Mouse (Mus musculus) fibroblast of lung, adult 2 months (primary cell): ENCODE results near the gene 2810459M11Rik.

Source experiments
- DNase-seq: peaks from one replicate; pipeline ENCODE4 v3.0.0-alpha.2; 2011; ENCODE audit warnings: low read depth

2810459M11Rik gene

GRCm38 (mm10) chr1:86053198-86053921, 7.7 kb downstream of the 2810459M11Rik start:
- peak; percentile 87 for DNase-seq

DNA sequence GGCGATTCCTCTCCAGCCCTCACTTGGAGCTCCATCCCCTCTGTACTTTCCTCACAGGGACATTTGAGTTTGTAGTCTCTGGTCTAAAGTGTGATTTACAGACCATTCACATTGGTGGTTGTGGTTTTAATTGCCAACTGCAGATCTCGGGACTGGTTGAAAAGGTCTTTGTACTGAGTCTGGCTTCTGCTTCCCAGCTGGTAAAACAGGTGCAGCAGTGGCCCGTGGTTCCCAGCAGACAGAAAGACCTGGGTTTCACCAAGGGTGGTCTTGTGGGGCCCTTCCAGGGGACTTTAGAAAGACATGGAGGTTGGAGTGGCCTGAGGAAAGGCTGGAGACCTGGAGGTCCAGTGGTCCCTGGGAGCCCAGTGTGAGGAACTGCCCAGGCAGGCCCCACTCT, 9.3 kb downstream of the 2810459M11Rik start:
- no peak for DNase-seq

DNA sequence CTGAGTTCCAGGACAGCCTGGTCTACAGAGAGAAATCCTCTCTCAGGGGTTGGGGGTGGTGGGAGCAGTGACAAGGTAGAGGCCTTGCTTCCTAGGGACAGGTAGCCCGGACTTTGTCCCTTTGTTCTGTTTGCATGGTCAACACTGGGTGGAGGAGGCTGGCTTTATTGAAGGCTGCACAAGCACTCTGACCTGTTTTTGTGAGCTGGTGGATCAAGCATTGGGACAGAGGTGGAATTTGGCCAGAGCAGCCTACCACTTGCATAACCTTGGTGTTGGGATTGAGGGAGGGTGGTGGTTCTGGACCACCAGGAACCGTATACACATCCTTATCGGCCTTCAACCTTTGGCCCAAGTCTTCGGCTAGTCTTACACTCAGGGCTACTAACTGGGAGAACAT, 10.6 kb downstream of the 2810459M11Rik start:
- no peak for DNase-seq

DNA sequence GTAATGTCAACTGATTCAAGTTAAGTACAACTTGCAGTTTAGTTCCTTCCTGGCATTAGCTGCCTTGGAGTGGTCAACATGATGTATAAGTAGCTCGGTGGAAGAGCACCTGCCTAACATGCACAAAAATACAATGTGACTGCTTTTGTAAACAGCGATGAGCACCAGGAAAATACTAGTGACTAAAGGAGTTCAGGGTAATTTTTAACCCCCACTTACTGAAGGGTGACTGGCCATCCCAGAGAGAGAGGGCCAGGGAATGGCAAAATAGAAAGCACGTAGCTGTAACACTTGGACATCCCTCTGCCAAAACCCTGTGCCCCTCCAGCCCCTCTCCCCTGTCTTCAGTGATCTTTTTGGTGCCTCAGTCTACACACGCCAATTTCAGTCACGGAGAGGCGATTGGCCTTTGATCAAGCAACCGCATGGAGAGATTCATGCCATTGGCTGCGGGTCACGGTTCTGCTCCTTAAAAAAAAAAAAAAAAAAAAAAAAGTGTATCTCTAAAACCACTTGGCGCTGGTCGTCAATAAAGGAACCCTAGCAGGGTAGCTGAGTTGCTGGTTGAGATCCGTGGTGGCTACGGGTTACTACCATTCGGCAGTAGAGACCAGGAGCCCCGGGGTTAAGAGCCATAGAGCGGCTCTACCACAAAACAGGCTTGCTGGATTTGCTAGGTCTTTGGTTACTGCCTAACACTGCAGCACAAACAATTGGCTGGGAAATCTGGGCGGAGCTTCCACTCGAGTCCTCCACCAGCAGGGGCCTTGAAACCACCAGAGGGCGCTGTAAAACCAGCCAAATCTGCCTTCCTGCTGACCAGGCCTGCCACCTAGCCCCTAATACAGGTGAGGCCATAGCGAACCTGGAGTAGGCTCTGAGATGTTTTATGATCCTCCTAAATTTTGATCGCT, 13.4 kb downstream of the 2810459M11Rik start:
- peak; percentile 80 for DNase-seq

DNA sequence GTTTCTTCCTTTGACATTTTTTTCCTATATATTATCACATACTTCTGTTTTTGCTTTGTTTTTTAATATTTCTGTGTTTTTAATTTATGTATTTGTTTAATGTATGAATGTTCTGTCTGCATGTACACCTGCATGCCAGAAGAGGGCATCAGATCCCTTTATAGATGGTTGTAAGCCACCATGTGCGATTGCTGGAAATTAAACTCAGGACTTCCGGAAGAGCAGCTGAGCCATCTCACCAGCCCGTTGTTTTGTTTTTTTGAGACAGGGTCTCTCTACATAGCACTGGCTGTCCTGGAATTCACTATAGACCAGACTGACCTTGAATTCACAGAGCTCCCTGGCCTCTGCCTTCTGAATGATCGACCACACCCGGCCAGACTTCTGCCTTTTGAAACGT, 16.9 kb downstream of the 2810459M11Rik start:
- DNase-seq: no peak

DNA sequence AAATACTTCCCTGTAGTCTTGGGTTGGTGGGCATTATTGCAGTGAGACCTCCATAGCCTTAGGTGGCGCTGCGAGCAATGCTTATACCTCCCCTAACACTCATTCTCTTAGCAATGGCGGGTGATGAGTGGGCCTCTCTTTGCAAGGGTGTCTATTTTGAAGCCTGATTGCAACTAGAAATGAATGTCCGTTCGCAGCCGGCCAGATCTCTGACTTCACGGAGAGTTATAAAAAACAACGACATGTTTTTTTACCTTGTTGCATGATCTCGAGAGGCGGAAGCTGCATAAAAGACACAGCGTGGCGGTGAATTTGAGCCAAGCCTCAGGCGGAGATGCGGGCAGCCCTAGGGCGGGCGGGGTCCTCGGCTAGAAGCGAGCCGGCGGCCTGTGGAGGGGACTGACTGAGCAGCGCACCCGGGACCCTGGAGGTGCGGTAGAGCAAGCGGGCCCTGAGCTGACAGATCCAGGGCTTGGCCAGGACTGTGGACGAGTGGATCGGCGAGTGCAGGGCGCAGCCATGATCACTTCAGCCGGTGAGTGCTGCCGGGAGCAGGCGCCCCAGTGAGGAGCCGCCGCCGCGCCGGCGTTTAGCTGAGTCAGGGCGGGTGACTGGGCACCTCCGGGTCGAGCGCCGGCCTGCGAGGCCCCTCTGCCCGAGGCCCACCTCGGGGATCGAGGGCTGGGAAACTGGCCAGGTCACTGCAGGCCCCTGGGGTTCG, 18.8 kb downstream of the 2810459M11Rik start, which contains the start of gene Psmd1:
Psmd1 (plus strand) TSS at position 117 of the 721 bp plus-strand sequence.
- peak; percentile 89 for DNase-seq

DNA sequence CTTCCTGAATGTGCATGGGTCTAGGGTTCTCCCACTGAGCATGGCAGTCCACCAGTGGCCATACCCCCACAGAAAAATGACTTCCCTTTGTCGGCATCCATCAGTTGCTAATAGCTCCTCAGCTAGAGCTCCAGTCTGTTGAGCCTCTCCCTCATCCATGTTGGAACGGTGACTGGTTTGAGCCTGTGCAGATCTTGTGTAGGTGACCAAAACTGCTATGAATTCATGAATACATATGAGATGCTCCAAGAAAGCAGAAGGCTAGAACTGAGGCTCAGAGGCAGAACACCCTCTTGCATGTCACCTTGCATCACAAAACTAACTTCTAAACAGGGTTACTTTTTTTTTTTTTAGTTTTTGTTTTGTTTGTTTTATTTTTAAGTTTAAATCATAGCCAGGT, 30.9 kb downstream of the 2810459M11Rik start:
- no peak for DNase-seq

DNA sequence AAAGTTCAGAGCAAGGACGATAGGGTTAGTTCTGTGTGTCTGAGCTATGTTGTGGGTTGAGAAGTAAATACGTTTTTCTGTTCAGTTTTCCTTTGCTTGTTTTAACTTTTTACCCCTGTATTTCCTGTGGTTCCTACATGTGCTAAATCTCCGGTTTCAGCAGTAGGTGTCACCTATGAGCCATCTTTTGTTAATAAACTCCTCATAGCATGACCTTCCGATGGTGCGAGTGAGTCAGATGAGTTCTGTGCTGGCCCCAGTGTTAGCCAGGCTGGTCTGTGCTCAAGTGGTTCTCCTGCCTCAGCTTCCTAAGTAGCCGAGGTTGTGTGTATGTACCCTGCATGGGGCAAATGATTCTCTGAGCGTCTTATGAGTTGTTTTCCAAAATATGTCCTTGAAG, 48.8 kb downstream of the 2810459M11Rik start:
- no peak for DNase-seq

- no peak for DNase-seq
Observed at GRCm38 (mm10) chr1:86105054-86105453, 59.4 kb downstream of the 2810459M11Rik start.
